Mouse (Mus musculus) yolk sac, embryonic 10.5 days (tissue): ENCODE data around the gene Otos.

ENCODE experiments used
- DNase-seq: peaks from one replicate; pipeline ENCODE4 v3.0.0-alpha.2; 2017; ENCODE audit warnings: low spot score

Gene Otos

DNA sequence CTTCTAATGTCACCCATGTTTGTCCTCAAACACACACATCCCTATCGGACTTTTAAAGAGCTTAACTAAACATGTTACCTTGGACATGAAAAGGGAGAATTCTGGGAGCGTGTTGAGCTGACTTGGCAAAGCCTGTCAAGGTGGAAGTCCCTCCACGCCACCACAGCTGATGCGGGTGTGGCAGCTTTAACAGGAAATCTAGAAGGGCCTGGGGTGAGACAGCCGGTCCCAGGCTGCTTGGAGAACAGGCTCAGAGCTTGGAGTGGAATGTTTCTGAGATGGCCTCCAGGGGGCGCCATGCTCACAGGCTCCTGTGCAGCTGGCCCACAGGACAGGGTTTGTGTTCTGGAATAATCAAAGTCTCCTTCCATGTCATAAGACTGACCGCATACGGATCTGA lies at the start of gene Otos:
TSS of gene Otos (minus strand) at position 169 of the 400 bp plus-strand sequence.
- peak; percentile 29 for DNase-seq

DNA sequence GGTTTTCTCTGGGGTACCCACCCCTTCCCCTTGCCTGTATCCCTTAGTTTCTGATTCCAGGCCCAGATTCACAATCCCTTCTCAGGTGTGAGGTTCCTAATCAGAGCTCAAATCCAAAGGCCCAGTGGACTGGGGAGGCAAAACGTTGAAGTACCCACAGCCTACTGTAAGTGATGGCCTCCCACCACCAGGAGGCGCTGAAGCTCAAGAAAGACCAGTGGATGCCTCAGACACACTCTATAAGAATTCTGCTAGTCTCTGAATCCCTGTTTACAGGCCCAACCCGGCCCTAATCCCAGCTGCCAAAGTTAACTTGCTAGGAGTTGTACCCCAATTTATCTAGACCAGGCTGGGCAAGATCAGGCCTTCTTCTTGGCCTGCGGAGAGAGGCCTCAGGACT lies 48.2 kb upstream of the Otos start:
- peak; percentile 28 for DNase-seq

DNA sequence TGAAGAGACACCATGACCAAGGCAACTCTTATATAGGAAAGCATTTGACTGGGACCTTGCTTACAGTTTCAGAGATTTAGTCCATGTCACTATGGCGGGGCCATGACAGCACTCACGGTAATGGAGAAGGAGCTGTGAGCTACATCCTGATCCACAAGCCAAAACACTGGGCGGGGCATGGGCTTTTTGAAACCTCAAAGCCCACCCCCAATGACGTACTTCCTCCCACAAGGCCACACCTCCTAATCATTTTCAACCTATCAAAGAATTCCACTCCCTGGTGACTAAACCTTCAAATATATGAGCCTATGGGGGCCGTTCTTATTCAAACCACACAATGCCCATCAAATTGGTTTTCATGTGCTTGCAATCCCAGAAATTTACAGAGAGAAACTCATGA lies 47.1 kb upstream of the Otos start:
- no peak for DNase-seq

DNA sequence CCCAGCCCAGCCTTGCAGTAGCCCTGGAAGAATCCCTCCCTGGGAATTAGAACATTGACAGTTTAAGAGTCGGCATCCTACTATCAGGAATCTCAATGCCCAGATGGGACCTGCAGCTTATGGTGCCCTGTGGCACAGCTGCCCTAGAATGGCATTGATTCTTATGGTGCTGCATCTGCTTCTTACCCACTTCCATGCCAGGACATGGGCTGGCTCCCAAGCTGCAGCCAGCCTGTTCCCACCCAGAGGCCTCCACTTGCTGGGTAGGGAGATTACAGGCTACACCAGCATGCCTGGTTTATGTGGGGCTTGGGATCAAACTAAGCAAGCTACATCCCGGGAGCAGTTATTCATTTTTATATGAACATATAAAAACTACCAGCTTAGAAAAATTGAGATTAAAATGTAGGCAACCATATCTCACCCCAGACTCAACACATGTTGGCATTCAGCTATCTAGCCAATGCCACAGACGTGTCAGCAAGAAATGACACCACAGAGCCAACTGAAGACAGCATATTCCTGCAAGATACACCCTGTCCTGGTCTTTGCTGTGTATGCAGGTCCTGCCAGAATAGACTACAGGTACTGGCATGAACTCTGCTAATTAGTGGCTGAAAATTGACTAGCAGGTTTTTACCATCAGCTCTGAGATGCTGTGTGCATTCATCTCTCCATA lies 42.7 kb upstream of the Otos start:
- no peak for DNase-seq

DNA sequence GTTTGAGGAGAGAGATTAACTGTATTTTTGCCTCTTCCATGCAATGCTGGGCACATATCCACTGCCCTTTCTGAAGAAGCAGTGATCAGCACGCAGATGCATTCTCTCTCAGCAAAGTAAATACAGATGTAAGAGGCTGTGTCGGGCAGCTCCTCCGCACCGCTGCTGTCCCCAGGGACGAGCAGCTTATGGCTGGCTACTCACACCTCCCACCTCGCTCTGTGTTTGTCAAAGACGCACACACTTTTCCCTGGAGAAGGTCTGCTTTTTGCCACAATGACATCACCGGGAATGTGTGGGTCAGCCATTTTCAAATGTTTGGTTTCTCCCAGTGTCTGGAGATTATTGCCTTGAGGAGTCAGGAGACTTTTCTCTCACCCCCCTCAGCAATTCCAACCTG lies 38.4 kb upstream of the Otos start:
- DNase-seq, result no peak

DNA sequence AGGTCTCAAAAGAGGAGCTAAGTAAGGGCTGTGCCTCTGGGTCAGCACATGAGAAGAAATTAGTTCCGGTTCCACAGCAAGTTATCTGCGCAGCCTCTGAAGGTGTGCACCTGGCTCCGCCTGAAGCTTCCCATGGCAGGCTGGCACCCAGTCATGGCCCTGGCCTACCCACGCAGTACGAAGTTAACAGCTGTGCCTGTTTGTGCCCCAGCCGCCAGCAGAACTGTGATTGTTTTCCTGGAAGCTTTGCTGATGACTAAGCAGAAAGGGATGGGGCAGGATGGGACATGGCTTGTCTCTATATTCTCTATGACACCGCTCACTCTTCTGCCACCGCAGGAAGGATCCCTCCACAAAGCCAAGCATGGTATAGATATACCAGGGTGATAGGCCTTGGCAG lies 34.5 kb upstream of the Otos start:
- no peak for DNase-seq

DNA sequence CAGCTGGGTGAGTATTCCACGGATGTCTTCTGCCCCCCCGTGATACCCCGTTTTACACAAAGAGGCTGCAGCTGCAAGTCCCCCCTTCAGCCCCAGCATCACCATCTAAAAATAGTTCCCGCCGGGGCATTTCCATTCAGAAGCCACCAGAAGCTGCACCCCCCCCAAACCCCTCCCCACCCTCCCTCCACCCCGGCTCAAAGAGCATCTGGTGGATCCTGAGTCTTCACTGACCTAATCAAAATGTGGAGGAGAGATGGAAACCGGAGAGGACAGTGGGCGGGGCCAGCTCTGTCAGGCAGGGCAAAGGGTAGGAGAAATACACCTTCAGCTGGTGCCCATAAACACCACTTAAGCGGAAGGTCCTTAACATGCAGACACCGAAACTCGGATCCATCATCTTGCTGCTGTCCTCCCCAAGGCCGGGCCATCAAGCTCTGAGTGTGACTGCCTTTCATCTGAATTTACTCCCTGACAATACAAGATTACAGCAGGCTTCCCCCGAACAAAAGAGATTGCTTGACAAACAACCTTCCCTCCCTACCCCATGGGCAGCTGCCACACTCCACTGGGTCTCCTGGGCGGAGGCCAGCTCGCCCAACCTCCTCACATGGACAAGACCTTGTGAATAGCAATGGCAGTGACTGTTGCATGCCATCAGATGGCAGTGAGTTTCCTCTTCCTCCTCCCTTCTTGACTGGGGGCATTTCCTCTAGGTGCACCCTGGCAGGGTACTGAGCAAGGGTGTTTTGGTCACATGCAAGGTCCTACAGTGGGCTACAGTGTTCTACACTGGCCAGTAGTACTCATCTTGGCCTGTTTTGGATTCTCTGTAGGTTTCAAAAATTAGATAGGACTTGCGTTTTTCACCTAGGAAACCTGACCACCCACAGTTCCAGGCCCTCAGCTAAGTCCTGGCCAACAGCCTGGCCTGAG lies 32.3 kb upstream of the Otos start:
- DNase-seq, result no peak

DNA sequence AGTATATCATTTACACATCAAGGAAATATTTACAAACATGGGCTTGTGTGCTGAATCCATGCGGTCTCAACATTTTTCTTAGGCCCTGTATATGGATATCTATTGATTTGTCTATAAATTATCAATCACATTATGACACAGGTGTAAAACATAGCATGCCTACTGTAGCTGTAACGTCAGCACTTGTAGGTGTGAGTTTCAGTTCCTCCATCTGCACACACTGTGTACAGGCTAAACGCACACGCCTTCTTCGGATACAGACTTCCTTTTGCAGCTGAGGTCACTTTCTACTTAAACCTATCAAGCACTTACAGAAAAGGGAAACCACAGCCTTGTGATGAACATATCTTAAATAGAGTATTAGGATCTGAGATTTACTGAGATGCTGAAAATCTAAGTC lies 30.1 kb upstream of the Otos start:
- DNase-seq, result no peak

DNA sequence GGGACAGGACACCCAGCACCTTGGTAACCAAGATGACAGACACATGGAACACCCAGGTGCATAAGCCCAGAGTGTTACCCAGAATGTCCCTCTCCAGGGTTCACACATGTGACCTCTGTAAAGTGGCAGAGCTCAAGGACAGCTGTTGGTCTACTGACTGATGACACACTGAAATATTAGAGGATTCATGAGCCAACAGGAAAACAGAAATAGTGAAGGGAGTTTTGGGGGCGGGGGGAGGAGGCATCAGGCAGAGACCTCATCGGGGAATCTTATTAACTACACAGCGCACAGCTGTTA lies 28.0 kb upstream of the Otos start:
- no peak for DNase-seq

DNA sequence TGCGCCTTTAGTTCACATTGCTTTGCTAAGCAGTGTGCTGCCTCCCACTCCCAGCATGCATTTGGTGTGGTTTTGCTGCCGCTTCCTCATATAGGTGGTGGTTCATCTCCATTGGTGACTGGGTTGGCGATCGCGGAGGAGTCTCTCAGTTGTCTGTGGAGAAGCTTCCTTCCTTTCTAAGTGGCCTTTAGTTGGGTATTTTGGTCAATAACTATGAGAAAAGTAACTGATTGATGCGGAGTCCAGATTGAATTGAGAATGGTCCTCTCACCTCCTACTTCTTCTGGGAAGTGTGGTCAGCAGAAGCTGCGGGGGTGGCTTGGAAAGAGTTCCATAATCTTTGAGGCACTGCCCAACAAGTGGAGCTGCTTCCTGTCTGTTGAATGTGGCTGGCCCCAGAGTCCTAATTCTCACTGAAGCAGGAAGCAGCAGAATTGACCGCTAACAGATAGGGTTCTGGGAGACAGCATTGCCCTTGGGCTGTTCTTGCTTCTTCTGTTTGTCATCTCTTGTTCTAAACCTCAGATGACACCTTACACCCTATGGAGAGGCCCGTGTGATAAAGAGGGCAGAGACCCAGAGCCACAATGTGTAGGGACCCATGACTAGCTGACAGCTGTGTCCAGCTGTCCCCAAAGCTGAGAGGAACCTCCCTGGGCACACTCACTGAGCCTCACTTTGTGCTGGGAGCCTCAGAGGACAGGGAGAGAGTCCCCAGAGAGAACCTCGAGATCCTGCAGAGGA lies 27.5 kb upstream of the Otos start:
- no peak for DNase-seq

DNA sequence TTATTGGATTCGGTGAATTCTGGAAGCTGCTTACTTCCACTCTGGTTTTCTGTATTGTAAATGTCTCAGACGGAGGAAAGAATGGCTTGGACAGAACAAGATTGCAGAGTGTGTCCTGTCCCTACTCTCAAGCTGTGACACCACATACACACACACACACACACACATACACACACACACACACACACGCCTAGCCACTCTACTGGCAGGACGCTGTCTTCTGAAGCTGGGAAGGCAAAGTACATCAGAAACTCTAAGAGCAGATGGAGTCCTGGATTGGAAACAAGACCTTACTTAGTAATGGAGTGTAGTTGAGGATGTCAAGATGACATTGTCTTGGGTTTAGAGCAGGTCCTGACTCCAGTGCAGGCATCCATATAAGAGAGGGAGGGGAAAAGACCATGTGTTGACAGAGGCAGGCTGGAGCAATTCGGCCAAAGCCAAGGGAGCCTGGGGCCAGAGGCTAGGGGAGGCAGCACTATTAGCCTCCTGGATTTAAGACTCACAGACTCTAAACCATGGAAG lies 24.7 kb upstream of the Otos start:
- DNase-seq, result no peak

DNA sequence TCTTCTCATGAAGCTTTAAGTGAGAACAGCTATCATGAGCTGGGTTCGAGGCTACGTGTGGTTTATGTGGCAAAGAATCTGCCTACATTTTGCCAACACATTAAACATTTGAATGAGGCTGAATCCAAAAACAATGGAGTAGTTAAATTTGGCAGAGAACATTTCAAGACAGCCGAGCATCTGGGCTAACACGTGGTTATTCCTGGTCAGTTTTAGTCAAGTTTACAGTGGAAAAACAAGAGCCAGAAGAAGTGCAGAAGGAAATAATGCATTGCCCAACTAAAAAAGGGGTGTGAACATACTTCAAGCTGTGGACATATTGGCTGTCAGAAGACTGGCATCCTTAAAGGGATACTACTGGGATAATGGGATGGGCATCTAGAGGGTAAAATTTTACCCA lies 22.7 kb upstream of the Otos start:
- DNase-seq, result no peak

DNA sequence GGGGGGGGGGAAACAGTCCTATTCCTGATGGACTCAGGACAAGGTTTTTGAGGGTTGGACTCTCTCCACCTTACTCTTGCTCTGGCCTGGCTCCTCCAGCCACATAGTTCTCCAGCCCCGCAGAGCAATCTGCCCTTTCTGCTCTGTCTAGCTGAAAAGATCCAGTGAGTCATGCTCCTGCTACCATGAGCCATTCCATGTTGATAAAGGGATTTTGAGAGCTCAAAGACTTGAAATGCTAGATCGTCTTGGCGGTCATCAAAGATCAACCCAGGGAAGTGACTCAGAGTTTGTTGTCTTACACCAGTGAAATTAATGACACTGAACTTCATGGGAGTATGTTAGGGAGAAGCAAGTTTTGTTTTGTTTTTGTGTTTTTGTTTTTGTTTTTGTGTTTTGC lies 20.8 kb upstream of the Otos start:
- no peak for DNase-seq

DNA sequence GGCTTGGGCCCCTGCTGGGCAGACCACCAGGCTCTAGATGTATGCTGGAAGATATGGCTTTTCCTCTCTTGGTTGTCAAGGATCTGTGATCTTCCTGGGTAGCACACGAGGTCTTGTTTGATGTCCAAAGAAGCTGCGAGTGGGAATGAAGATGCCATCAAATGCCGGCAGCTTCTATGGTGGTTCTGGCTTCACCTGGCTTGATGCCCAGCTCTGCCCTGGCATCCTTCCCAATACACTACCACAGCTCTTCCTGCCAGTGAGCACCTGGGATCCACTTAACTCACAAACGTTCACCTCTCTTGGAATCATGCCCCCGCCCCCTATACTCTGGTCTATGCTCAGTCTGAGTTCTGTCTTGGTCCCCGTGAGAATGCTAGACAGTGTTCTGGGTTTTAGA lies 18.5 kb upstream of the Otos start:
- no peak for DNase-seq

DNA sequence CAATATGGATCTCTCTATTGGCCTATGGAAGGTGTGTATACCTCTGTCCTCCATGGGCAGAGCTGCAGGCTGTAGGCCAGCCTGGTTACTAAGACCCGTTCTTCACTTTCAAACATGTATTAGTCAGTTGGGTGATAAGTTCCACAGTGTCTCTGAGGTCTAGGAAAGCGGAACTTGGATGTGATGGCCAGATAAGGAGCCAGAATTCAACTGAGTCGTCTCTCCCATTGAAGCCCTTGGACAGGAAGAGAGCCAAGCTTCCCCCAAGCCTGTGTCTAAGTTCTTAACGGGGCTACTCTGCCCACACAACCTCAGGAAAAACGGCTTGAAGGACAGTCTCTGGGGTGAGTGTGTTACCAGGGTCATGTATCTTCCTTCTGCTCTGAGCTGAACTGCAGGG lies 10.8 kb upstream of the Otos start:
- no peak for DNase-seq

DNA sequence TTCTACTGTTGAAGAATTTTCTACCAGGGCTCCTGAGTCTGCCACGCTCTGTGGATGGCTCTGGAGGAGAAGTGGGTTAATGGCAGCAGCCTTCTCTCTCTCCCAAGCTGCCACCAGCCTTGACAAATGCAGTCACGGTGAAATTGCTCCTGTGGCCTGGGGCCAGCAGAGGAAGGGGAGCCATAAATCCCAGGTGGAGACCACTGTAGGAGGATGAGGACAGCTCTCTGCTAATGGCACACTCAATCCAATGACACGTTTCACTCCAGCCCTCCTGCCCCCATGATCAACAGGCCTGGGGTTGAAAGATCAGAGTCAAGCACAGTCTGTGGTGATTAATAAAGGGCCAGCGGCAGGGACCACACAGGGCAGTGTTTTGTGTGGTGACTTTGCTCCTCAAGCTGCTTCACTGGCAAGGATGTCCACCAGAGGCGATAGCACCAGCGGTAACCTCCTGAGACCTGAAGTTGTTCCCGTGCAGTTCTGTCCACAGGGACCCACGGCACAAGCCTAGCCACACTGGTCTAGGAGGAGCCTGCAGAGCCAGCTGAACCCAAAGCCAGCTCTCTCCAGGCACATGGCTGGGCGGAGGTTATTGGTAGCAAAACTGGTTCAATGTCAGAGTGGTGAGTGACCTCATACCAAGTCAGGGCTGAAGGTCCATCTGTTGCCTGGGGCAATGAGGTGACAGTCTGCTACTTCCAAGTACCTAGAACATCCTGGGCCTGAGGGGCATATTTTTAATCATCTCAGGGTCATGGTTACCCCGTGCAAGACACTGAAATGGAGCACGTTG lies 8.6 kb upstream of the Otos start:
- DNase-seq, result no peak

DNA sequence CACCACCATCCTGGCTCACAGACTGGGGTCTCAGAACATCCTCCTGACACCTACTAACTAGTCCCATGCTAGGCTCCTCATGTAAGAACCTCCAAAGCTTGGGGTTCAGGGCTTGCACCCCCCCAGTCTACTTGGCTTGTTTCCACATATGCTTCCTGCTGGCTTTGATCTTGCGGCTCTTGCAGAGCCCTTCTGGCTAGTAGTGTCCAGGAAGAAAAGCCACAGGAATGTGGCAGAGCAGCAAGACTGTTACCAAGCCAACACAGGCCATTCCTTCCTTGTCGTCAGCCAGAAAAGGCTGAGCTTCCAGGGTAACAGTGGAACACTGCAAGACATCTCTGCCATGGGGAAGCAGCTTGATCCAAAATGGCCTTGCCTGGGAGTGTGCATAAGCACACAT lies 6.0 kb upstream of the Otos start:
- no peak for DNase-seq

DNA sequence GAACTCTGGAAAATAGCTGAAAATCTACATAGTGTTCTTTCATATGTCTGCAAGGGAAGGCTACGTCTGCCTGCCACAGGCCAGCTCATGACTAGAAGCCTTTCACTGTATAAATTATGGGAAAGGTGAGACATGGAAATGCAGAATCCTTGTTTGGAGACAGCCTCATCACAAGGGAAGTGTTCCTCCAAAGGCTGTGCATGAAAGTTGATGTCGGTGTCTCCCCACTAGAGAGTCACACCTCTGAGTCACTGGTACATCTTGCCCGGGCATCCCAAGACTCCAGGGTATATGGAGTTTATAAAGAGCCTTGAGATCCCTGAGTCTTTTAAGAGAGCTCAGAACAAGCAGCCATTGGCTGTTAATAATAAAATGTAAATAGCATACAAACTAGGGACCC lies 4.5 kb upstream of the Otos start:
- no peak for DNase-seq

DNA sequence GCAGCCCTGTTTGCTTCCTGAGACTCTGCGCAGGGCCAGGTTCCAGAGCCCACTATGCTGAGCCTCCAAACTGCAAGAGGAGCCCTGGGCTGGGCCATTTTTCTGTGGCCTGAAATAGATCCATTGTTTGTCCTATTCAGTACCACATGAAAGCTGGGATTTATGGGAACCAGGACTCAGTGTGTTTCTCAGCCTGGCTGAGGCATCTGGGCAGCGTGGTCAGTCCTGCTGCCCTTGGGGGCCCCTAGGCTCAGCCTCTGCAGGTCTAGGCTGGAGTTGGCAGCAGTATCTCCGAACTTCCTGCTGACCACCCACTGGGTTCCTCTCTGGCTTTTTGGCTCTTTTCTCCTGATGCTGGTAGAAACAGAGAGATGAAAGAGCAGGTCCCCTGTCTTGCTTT lies 2.8 kb upstream of the Otos start:
- no peak for DNase-seq

DNA sequence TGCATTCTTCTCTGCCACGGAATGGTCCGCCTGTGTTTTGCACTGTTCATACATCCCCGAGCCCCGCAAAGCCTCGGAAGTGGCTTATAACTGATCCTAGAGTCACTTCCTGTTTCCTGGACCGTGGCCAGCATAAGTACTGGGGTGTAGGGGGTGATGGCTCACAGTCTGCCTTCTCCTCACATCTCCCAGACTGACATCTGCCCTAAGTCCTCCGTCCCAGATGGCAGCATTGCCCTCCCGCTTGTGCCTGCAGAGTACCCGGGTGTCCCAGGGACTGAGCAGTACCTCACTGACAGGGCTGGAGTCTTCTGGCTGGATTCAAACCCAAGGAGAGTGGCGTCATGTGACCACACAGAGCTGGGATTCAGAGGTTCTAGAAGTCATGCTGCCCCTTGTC lies 444 bp downstream of the Otos start:
- DNase-seq, result no peak

DNA sequence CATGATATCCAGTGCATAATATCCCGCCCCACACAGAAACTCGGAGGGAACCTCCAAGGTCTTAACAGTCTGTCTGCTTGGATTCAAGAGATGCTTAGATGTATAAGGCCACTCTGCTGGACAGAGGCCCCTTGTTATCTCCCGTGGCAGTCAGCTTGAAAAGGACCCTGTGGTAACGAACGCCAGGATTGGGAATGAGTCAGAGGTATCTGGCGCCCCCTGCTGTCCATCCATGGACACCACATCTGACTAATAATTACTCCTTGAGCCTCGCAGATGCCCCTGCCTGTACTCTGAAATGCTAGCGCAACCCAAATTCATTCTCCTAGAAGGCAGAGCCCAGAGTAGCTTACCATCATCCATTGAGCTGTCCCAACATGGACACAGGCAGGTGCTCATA lies 889 bp downstream of the Otos start:
- DNase-seq, result peak; percentile 41

DNA sequence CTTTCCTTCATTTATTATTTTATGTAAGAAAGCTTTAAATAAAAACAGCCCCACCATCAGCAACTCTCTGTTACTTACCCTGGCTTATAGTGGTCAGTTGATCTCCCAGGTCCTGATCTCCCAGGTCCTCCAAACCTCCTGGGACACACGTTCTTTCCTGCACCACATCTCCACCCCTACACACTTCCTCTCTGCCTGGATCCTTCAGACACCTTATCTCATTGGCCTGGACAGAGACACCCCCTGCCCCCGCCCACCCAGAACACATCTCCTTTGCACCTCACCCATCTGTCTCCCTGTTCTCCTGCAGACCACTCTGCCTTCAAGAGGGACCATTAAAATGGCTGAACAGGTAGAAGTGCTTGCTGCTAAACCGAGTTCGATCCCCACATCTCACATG lies 1.6 kb downstream of the Otos start:
- DNase-seq, result no peak
